Mouse (Mus musculus) cerebellum, adult 8-10 months (tissue): ENCODE measurements around the gene Gm20661.
"Not testable (repeated sequence)": the region's sequence is repeated elsewhere in the genome, so short reads cannot be mapped to it uniquely, and the experiment has no call there.

Source experiments
- DNase-seq: peaks from one replicate; pipeline ENCODE4 v3.0.0; 2022

The Gm20661 gene

GRCm38 (mm10) chr9:108002778-108003530 is 20.1 kb downstream of the Gm20661 start:
- no peak for DNase-seq

- no peak for DNase-seq
These were observed 20.7 kb downstream of the Gm20661 start for GRCm38 (mm10) chr9:108003531-108003890.

- no peak for DNase-seq
These were observed 25.2 kb downstream of the Gm20661 start for GRCm38 (mm10) chr9:108008041-108008440.

GRCm38 (mm10) chr9:108010385-108010784 is 27.5 kb downstream of the Gm20661 start:
- DNase-seq, result no peak

DNA sequence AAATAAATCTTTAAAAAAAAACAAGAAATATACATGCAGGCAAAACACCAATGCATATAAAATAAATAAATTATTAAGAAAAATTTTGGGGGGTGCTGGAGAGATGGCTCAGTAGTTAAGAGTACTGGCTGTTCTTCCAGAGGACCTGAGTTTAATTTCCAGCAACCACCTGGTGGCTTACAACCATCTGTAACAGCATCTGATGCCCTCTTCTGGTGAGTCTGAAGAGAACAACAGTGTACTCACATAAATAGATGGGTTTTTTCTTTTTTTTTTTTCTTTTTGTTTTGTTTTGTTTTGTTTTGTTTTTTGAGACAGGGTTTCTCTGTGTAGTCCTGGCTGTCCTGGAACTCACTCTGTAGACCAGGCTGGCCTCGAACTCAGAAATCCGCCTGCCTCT is 30.7 kb downstream of the Gm20661 start:
- not testable (repeated sequence) for DNase-seq

- DNase-seq, result no peak
These were observed 34.3 kb downstream of the Gm20661 start for GRCm38 (mm10) chr9:108017127-108017526.

GRCm38 (mm10) chr9:108020741-108021140 is 37.9 kb downstream of the Gm20661 start:
- DNase-seq, result no peak

- DNase-seq, result no peak
These were observed 40.4 kb downstream of the Gm20661 start for GRCm38 (mm10) chr9:108023216-108023615.

GRCm38 (mm10) chr9:108026584-108026983 is 43.7 kb downstream of the Gm20661 start:
- no peak for DNase-seq

- DNase-seq, result no peak
These were observed 45.0 kb downstream of the Gm20661 start for GRCm38 (mm10) chr9:108027867-108028266.

DNA sequence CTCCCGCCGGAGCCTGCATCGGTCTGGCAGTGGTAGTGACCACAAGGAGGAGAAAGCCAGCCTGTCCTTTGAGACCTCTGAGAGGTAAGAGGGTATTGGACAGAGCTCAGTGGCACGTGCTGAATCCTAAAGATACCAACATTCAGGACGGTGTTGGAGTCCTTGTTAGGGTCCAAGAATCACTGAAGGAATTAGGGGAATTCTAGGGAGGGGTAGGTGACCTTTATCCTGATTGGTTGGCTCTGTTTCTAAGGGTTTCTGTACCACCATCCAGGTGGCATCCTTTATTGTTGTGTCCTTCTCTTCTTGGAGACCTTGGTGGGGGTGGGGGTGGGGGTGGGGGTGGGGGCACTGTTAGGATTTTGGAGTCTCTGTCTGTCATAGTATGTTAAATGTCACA is 49.3 kb downstream of the Gm20661 start:
- DNase-seq, result no peak

GRCm38 (mm10) chr9:108035331-108036156 is 52.7 kb downstream of the Gm20661 start:
- DNase-seq, result no peak
